8 mouse cellular contexts compared by ENCODE assay signal in genomic region chr7:19094471-19094825, GRCm38 (mm10). TPM values are rescaled to one million over a fixed set of nuclear protein-coding genes. Genes with fewer than 3 reads are reported as not detected.
DNase-seq lines count a peak whose midpoint lies in the region; ATAC-seq and TF ChIP-seq lines count a peak whose summit lies in the region.

TSS of gene Six5 (plus strand) at chr7:19094594.

- ATAC-seq in forebrain, embryonic 12.5 days (ENCODE audit: low FRiP score): no peak
- 0 out of 2 replicates have a peak, but pooled peaks have one; percentile 12 for ATAC-seq in megakaryocyte progenitor cell, adult 5-6 weeks (replicated peaks; ENCODE audit: poor library complexity)

- H3K9me3 ChIP-seq in forebrain, embryonic 12.5 days: no peaks in the 10 kb centered on the region

- H3K4me3 ChIP-seq in layer of hippocampus, adult 2 months: peak within 1 kb of the TSS; percentile 63
- H3K4me3 ChIP-seq in forebrain, embryonic 12.5 days (replicated peaks): peak within 1 kb of the TSS; percentile 72

- peak within 1 kb of the TSS; percentile 95 for H3K4me2 ChIP-seq in forebrain, embryonic 12.5 days

- peaks cover 23% of the 10 kb centered on the region for H3K27me3 ChIP-seq in forebrain, embryonic 12.5 days

- H3K27ac ChIP-seq in layer of hippocampus, adult 2 months: peak within 1 kb of the TSS; percentile 87
- peak within 1 kb of the TSS; percentile 95 for H3K27ac ChIP-seq in forebrain, embryonic 12.5 days

- peaks cover 31% of the 10 kb centered on the region for H3K36me3 ChIP-seq in forebrain, embryonic 12.5 days (replicated peaks)

- peak within 1 kb of the TSS; percentile 91 for H3K9ac ChIP-seq in forebrain, embryonic 12.5 days

- no peak for TF ChIP-seq CTCF in layer of hippocampus, adult 2 months (conservative IDR thresholded peaks at IDR 0.05)

- 2% methylated on average over 28 of the region's 36 CpGs for WGBS in forebrain, embryonic 12.5 days

- DNase-seq in layer of hippocampus, adult 2 months (ENCODE audit: low spot score in 2 of 2): no peak
- no peak for DNase-seq in layer of hippocampus, adult 8-10 months (ENCODE audit: low spot score in 2 of 2)
- DNase-seq in NIH3T3 (ENCODE audit: low read depth): peak; percentile 72
- peak; percentile 42 to 74 for DNase-seq in kidney, postnatal 36 days
- peak; percentile 82 for DNase-seq in thymus, postnatal 14 days
- DNase-seq in frontal cortex, adult 2 months (ENCODE audit: extremely low spot score in 1 of 2, low spot score in 1 of 2): no peak

- H3K4me1 ChIP-seq in forebrain, embryonic 12.5 days: peaks cover 60% of the 10 kb centered on the region

RNA-seq across cellular contexts. Expression of gene Six5, which starts in this region (rescaled TPM):
- 1 to 10 TPM; 2.4 to 2.8 TPM for total RNA-seq in layer of hippocampus, adult 2 months (2021)
- total RNA-seq in layer of hippocampus, adult 8-10 months (2022): 1 to 10 TPM; 2.0 to 3.7 (median 3.6) TPM
- 5.8 and 7.3 TPM in 2 replicates for polyA plus RNA-seq in forebrain, embryonic 12.5 days (2016; fragmentation: Nextera tagmentation; extraction: Ambion mirVana)
- 2.8 and 3.9 TPM in 2 replicates for total RNA-seq in megakaryocyte progenitor cell, adult 5-6 weeks (2015)
- 2.3 and 2.4 TPM in 2 replicates for total RNA-seq in megakaryocyte progenitor cell, adult 5-6 weeks (2017)
- 5.4 and 5.7 TPM in 2 replicates for polyA plus RNA-seq in frontal cortex, adult 2 months (2012; rRNA removed)

Comparison
In these comparisons a context has a peak if more than half of its experiments do, and no peak if none do; other contexts are left out.
1. DNase-seq: peak in NIH3T3 (single experiment), kidney, postnatal 36 days (2 of 2) and thymus, postnatal 14 days (single experiment); none in layer of hippocampus, adult 2 months (0 of 2), layer of hippocampus, adult 8-10 months (0 of 2) and frontal cortex, adult 2 months (0 of 2).